Mouse (Mus musculus) hindbrain, embryonic 11.5 days (tissue): Measurements from ENCODE around the gene Neurl4. TPM values are rescaled to one million over a fixed set of nuclear protein-coding genes. Genes with fewer than 3 reads are reported as not detected.

Experiments used
- ATAC-seq: fragments of 200-750 bp; cut with Nextera tagmentation; 2 replicates; pipeline ENCODE4 v1.8.0; 2017; ENCODE audit warnings: mild to moderate bottlenecking, moderate TSS enrichment, moderate library complexity; ENCODE audit not compliant: low FRiP score
- DNase-seq: peaks from one replicate; pipeline ENCODE4 v3.0.0-alpha.2; 2015; ENCODE audit warnings: low spot score
- H3K27ac ChIP-seq: fragments of 300-500 bp; sonication (generic); 2 replicates; pipeline ENCODE4 v1.5.1; 2014; ENCODE audit warnings: mild to moderate bottlenecking, low read depth, low read length
- H3K27me3 ChIP-seq: fragments of 300-500 bp; sonication (generic); 2 replicates; pipeline ENCODE4 v1.6.1; 2014; ENCODE audit warnings: mild to moderate bottlenecking, low read length, moderate library complexity, mixed read lengths; ENCODE audit not compliant: control insufficient read depth, insufficient read depth
- H3K36me3 ChIP-seq: fragments of 300-500 bp; sonication (generic); 2 replicates; pipeline ENCODE4 v1.6.1; 2014; ENCODE audit warnings: mild to moderate bottlenecking, low read length, moderate library complexity, mixed read lengths; ENCODE audit not compliant: control insufficient read depth, insufficient read depth
- H3K4me1 ChIP-seq: fragments of 300-500 bp; sonication (generic); replicated peaks from 2 replicates; pipeline ENCODE4 v1.6.1; 2014; ENCODE audit warnings: low read length, mixed read lengths; ENCODE audit not compliant: control insufficient read depth, insufficient read depth
- H3K4me2 ChIP-seq: fragments of 300-500 bp; sonication (generic); replicated peaks from 2 replicates; pipeline ENCODE4 v1.6.1; 2014; ENCODE audit warnings: mild to moderate bottlenecking, low read depth, low read length
- H3K4me3 ChIP-seq: fragments of 300-500 bp; sonication (generic); 2 replicates; pipeline ENCODE4 v1.5.1; 2014; ENCODE audit warnings: low read depth, low read length
- H3K9ac ChIP-seq: fragments of 300-500 bp; sonication (generic); 2 replicates; pipeline ENCODE4 v1.6.1; 2014; ENCODE audit warnings: low read depth, low read length
- H3K9me3 ChIP-seq: fragments of 300-500 bp; sonication (generic); 2 replicates; pipeline ENCODE4 v1.6.1; 2016; ENCODE audit warnings: low read length; ENCODE audit not compliant: control insufficient read depth
- WGBS: fragments of 180-500 bp; shearing (Covaris S2); extraction: QIAGEN DNeasy Blood & Tissue Kit; methylation state at CpG from one replicate; pipeline ENCODE4 v1.1.7; 2014; 5-methylcytosine and 5-hydroxymethylcytosine counted together
- polyA plus RNA-seq: library from polyadenylated mRNA; unstranded; fragments of >200 nt; fragmentation: Nextera tagmentation; extraction: Ambion mirVana; gene quantifications from 2 replicates; pipeline ENCODE4 v1.2.1, GENCODE M21; 2014

Neurl4 gene
- polyA plus RNA-seq, 1 experiment from 2014 or later = 20.6 TPM

GRCm38 (mm10) chr11:69937385-69937784 lies 36.5 kb downstream of the Neurl4 start:
- H3K27me3 ChIP-seq = peaks cover 35% of the 10 kb centered on the region
- DNase-seq = no peak
- H3K9ac ChIP-seq = no peak overlapping the region
- H3K4me1 ChIP-seq = peaks cover 5% of the 10 kb centered on the region
- H3K27ac ChIP-seq = no peak overlapping the region
- 0 out of 2 replicates have a peak overlapping the region, but pooled peaks have one; percentile 6 for H3K4me3 ChIP-seq
- 55% methylated on average over 3 of the region's 4 CpGs for WGBS
- ATAC-seq = no peak
- H3K9me3 ChIP-seq = no peaks in the 10 kb centered on the region
- no peak overlapping the region for H3K4me2 ChIP-seq
- H3K36me3 ChIP-seq = no peaks in the 10 kb centered on the region

- Histone ChIP-seq H3K27me3 (peaks cover 35% of the 10 kb centered on the region), H3K36me3 (no peaks in the 10 kb centered on the region), H3K9ac (no peak overlapping the region), H3K27ac (no peak overlapping the region), H3K4me3 (no peak overlapping the region), H3K4me1 (peaks cover 5% of the 10 kb centered on the region), H3K4me2 (no peak overlapping the region), H3K9me3 (no peaks in the 10 kb centered on the region)
- ATAC-seq (no peak), DNase-seq (no peak)
- WGBS = 71% methylated on average over 5 of the region's 5 CpGs
These were observed 37.0 kb downstream of the Neurl4 start for GRCm38 (mm10) chr11:69937834-69938233.

GRCm38 (mm10) chr11:69938401-69938979 lies 37.6 kb downstream of the Neurl4 start:
- DNase-seq (no peak), ATAC-seq (no peak)
- H3K27me3 ChIP-seq = peaks cover 35% of the 10 kb centered on the region
- 15% methylated on average over 9 of the region's 9 CpGs for WGBS
- no peak overlapping the region for H3K9ac ChIP-seq
- H3K36me3 ChIP-seq = no peaks in the 10 kb centered on the region
- no peak overlapping the region for H3K27ac ChIP-seq
- H3K4me3 ChIP-seq = no peak overlapping the region
- H3K9me3 ChIP-seq = no peaks in the 10 kb centered on the region
- H3K4me2 ChIP-seq = no peak overlapping the region
- H3K4me1 ChIP-seq = peaks cover 5% of the 10 kb centered on the region

GRCm38 (mm10) chr11:69939181-69939580 lies 38.3 kb downstream of the Neurl4 start:
- H3K27ac ChIP-seq = no peak overlapping the region
- H3K9me3 ChIP-seq = no peaks in the 10 kb centered on the region
- WGBS = 62% methylated on average over 5 of the region's 5 CpGs
- H3K36me3 ChIP-seq = no peaks in the 10 kb centered on the region
- DNase-seq (no peak), ATAC-seq (no peak)
- H3K4me1 ChIP-seq = peaks cover 5% of the 10 kb centered on the region
- no peak overlapping the region for H3K9ac ChIP-seq
- H3K4me2 ChIP-seq = no peak overlapping the region
- no peak overlapping the region for H3K4me3 ChIP-seq
- peaks cover 34% of the 10 kb centered on the region for H3K27me3 ChIP-seq

- ATAC-seq = no peak
- WGBS = 90% methylated on average over 17 of the region's 17 CpGs
- DNase-seq = no peak
- H3K27ac ChIP-seq = no peak overlapping the region
- H3K9ac ChIP-seq = no peak overlapping the region
- H3K9me3 ChIP-seq = no peaks in the 10 kb centered on the region
- H3K4me3 ChIP-seq = no peak overlapping the region
- peaks cover 5% of the 10 kb centered on the region for H3K4me1 ChIP-seq
- H3K4me2 ChIP-seq = no peak overlapping the region
- peaks cover 32% of the 10 kb centered on the region for H3K27me3 ChIP-seq
- H3K36me3 ChIP-seq = no peaks in the 10 kb centered on the region
These were observed 38.9 kb downstream of the Neurl4 start for GRCm38 (mm10) chr11:69939731-69940130.

- no peak overlapping the region for H3K27ac ChIP-seq
- ATAC-seq = no peak
- H3K4me3 ChIP-seq = no peak overlapping the region
- H3K9ac ChIP-seq = no peak overlapping the region
- H3K4me1 ChIP-seq = peaks cover 5% of the 10 kb centered on the region
- WGBS = 82% methylated on average over 4 of the region's 4 CpGs
- peaks cover 27% of the 10 kb centered on the region for H3K27me3 ChIP-seq
- H3K9me3 ChIP-seq = no peaks in the 10 kb centered on the region
- no peaks in the 10 kb centered on the region for H3K36me3 ChIP-seq
- no peak for DNase-seq
- no peak overlapping the region for H3K4me2 ChIP-seq
These were observed 40.1 kb downstream of the Neurl4 start for GRCm38 (mm10) chr11:69940962-69941361.

- Histone ChIP-seq H3K27me3 (no peaks in the 10 kb centered on the region), H3K36me3 (no peaks in the 10 kb centered on the region), H3K9me3 (no peaks in the 10 kb centered on the region), H3K27ac (no peak overlapping the region), H3K4me1 (peaks cover 6% of the 10 kb centered on the region; the same call in 1 of the 2 replicates), H3K4me2 (no peak overlapping the region), H3K9ac (no peak overlapping the region), H3K4me3 (no peak overlapping the region)
- WGBS = 83% methylated on average over 13 of the region's 13 CpGs
- no peak for DNase-seq
- no peak for ATAC-seq
These were observed 44.3 kb downstream of the Neurl4 start for GRCm38 (mm10) chr11:69945216-69945615.

- H3K4me2 ChIP-seq = peak overlapping the region; percentile 17; the same call in 1 of the 2 replicates
- ATAC-seq (no peak), DNase-seq (no peak)
- WGBS = 87% methylated on average over 18 of the region's 18 CpGs
- H3K9me3 ChIP-seq = no peaks in the 10 kb centered on the region
- peaks cover 6% of the 10 kb centered on the region; the same call in 1 of the 2 replicates for H3K4me1 ChIP-seq
- H3K27me3 ChIP-seq = no peaks in the 10 kb centered on the region
- H3K9ac ChIP-seq = no peak overlapping the region
- H3K27ac ChIP-seq = no peak overlapping the region
- H3K4me3 ChIP-seq = peak overlapping the region; percentile 1; the same call in 1 of the 2 replicates
- no peaks in the 10 kb centered on the region for H3K36me3 ChIP-seq
These were observed 45.4 kb downstream of the Neurl4 start for GRCm38 (mm10) chr11:69945997-69946891.
